In the genomic region with DNA sequence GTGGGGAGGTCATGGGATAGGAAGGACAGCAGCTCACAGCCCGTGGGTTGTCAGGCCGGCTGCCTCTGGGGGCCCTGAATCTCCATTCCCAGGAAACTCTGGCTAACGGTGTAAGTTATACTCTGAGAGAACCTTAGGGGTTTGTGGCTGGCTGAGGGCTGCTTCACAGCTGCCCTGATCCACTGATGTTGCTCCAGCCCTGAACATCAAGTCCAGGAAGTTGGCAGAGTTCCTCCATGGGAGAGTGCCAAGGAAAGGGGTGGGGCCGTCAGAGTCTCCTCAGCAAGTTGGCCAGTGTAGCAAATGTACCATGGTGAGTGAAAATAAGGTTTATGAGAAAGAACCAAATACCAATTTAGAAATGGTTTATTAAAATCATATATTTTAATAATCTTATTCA, we compare ENCODE assay signal across 10 mouse cellular contexts. TPM values are rescaled to one million over a fixed set of nuclear protein-coding genes. Genes with fewer than 3 reads are reported as not detected.
DNase-seq lines count a peak whose midpoint lies in the region; ATAC-seq lines count a peak whose summit lies in the region.
"Had no signal": no experiment of that assay in that cellular context is flagged by ENCODE, and none has a peak within 500 bp of the region (broad histone marks: within the 10 kb centered on the region; RNA-seq: fewer than 3 reads in every experiment).

No protein-coding gene starts in this region.

- WGBS in heart, embryonic 10.5 days = 74% methylated on average over 4 of the region's 4 CpGs
- WGBS in heart, embryonic 16.5 days = 49% methylated on average over 4 of the region's 4 CpGs
- WGBS in stomach, embryonic 16.5 days = 29% methylated on average over 4 of the region's 4 CpGs

- no peak overlapping the region for H3K27ac ChIP-seq in heart, embryonic 10.5 days
- 0 out of 2 replicates have a peak overlapping the region, but pooled peaks have one; percentile 18 for H3K27ac ChIP-seq in heart, embryonic 16.5 days (ENCODE audit: low read length)
- peak overlapping the region; percentile 66 for H3K27ac ChIP-seq in stomach, embryonic 16.5 days (ENCODE audit: low read length)
- H3K27ac ChIP-seq: liver, embryonic 15.5 days had no signal

- H3K4me3 ChIP-seq in heart, embryonic 10.5 days = no peak overlapping the region
- H3K4me3 ChIP-seq in heart, embryonic 16.5 days (ENCODE audit: low read length) = no peak overlapping the region
- H3K4me3 ChIP-seq in stomach, embryonic 16.5 days (replicated peaks; ENCODE audit: low read length) = no peak overlapping the region
- H3K4me3 ChIP-seq: liver, embryonic 15.5 days had no signal

- no peaks in the 10 kb centered on the region for H3K9me3 ChIP-seq in heart, embryonic 10.5 days
- H3K9me3 ChIP-seq in heart, embryonic 16.5 days (replicated peaks; ENCODE audit: control insufficient read depth, low read length) = no peaks in the 10 kb centered on the region
- no peaks in the 10 kb centered on the region for H3K9me3 ChIP-seq in stomach, embryonic 16.5 days (replicated peaks; ENCODE audit: control insufficient read depth, low read length)
- H3K9me3 ChIP-seq: liver, embryonic 15.5 days had no signal

- intact Hi-C loops in left cerebral cortex, postnatal 36 days (cut with DNase I) = no loop called here

- H3K4me2 ChIP-seq in heart, embryonic 16.5 days (ENCODE audit: low read depth, low read length) = no peak overlapping the region
- H3K4me2 ChIP-seq in stomach, embryonic 16.5 days (ENCODE audit: low read depth, low read length) = no peak overlapping the region
- H3K4me2 ChIP-seq: liver, embryonic 15.5 days had no signal

- H3K27me3 ChIP-seq in heart, embryonic 10.5 days (ENCODE audit: insufficient read depth, poor library complexity, severe bottlenecking) = no peaks in the 10 kb centered on the region; the same call in 1 of the 2 replicates
- no peaks in the 10 kb centered on the region for H3K27me3 ChIP-seq in heart, embryonic 16.5 days (ENCODE audit: control insufficient read depth, insufficient read depth, low read length)
- H3K27me3 ChIP-seq in stomach, embryonic 16.5 days (ENCODE audit: control insufficient read depth, insufficient read depth, low read length) = no peaks in the 10 kb centered on the region
- H3K27me3 ChIP-seq: liver, embryonic 15.5 days had no signal

- H3K9ac ChIP-seq in heart, embryonic 16.5 days (ENCODE audit: low read length) = no peak overlapping the region
- no peak overlapping the region for H3K9ac ChIP-seq in stomach, embryonic 16.5 days (ENCODE audit: low read length)
- H3K9ac ChIP-seq: liver, embryonic 15.5 days had no signal

- DNase-seq in heart, adult 11 months = peak; percentile 98
- DNase-seq in heart, embryonic 10.5 days (ENCODE audit: low spot score) = no peak
- DNase-seq in adrenal gland, postnatal 25 days = peak; percentile 85
- DNase-seq in lung, adult 18-20 months = peak; percentile 86 to 91
- no peak for DNase-seq in left cerebral cortex, postnatal 36 days (ENCODE audit: low spot score in 2 of 2)
- no peak for DNase-seq in embryo, embryonic 10.5 days (ENCODE audit: low spot score)

- ATAC-seq in heart, embryonic 16.5 days (replicated peaks; ENCODE audit: extremely low read depth, insufficient read depth, low FRiP score) = peak; percentile 72
- peak; percentile 67; the same call in 1 of the 2 replicates for ATAC-seq in stomach, embryonic 16.5 days (ENCODE audit: insufficient read depth, low FRiP score)

- H3K4me1 ChIP-seq in heart, embryonic 10.5 days = no peaks in the 10 kb centered on the region
- peaks cover 4% of the 10 kb centered on the region for H3K4me1 ChIP-seq in heart, embryonic 16.5 days (ENCODE audit: control insufficient read depth, insufficient read depth, low read length)
- peaks cover 14% of the 10 kb centered on the region for H3K4me1 ChIP-seq in stomach, embryonic 16.5 days (ENCODE audit: control insufficient read depth, insufficient read depth, low read length)
- H3K4me1 ChIP-seq: liver, embryonic 15.5 days had no signal

- H3K36me3 ChIP-seq in heart, embryonic 10.5 days = no peaks in the 10 kb centered on the region
- H3K36me3 ChIP-seq in heart, embryonic 16.5 days (ENCODE audit: control insufficient read depth, insufficient read depth) = no peaks in the 10 kb centered on the region
- H3K36me3 ChIP-seq in stomach, embryonic 16.5 days (ENCODE audit: control insufficient read depth, insufficient read depth, low read length) = no peaks in the 10 kb centered on the region
- H3K36me3 ChIP-seq: liver, embryonic 15.5 days had no signal

RNA-seq across cellular contexts. Expression of a gene that starts 18.1 kb away (rescaled TPM):
- 0.15 TPM in 1 of 2 replicates, not detected in the other for polyA plus RNA-seq in heart, embryonic 10.5 days (2016; fragmentation: Nextera tagmentation; extraction: Ambion mirVana)
- not detected in 2 replicates for total RNA-seq in adrenal gland, postnatal 25 days (2021)
- 0.16 and 0.25 TPM in 2 replicates for polyA plus RNA-seq in heart, embryonic 16.5 days (2015; fragmentation: Nextera tagmentation; extraction: Ambion mirVana)
- polyA plus RNA-seq in stomach, embryonic 16.5 days (2015; fragmentation: Nextera tagmentation; extraction: Ambion mirVana) = 0.06 TPM in 1 of 2 replicates, not detected in the other
- total RNA-seq in left cerebral cortex, postnatal 36 days (2021) = under 1 TPM; 0.27 to 0.36 TPM
- polyA plus RNA-seq: embryonic facial prominence, embryonic 11.5 days; liver, embryonic 15.5 days had no signal

RNA-seq across cellular contexts. Expression of a gene that starts 47.0 kb away (rescaled TPM):
- 0.80 and 0.92 TPM in 2 replicates for polyA plus RNA-seq in heart, embryonic 10.5 days (2016; fragmentation: Nextera tagmentation; extraction: Ambion mirVana)
- total RNA-seq in adrenal gland, postnatal 25 days (2021) = 0.09 TPM in 1 of 2 replicates, not detected in the other
- polyA plus RNA-seq in heart, embryonic 16.5 days (2015; fragmentation: Nextera tagmentation; extraction: Ambion mirVana) = 0.80 and 0.92 TPM in 2 replicates
- 1.1 and 1.4 TPM in 2 replicates for polyA plus RNA-seq in stomach, embryonic 16.5 days (2015; fragmentation: Nextera tagmentation; extraction: Ambion mirVana)
- total RNA-seq in left cerebral cortex, postnatal 36 days (2021) = 1 to 10 TPM in 1 of 2 experiments, under 1 TPM in 1; 0.69 to 1.3 TPM

Comparison
In these comparisons a context has a peak if more than half of its experiments do, and no peak if none do; other contexts are left out.
1. DNase-seq: peak in heart, adult 11 months (single experiment), adrenal gland, postnatal 25 days (single experiment) and lung, adult 18-20 months (2 of 2); none in heart, embryonic 10.5 days (single experiment), left cerebral cortex, postnatal 36 days (0 of 2) and embryo, embryonic 10.5 days (single experiment).